Mouse (Mus musculus) bone marrow, adult 2 months (tissue): ENCODE measurements around the gene 1700037H04Rik.

ENCODE experiments used
- CTCF ChIP-seq: fragments of 200-500 bp; IDR thresholded peaks from 2 replicates; pipeline ENCODE4 v1.5.1; 2011; ENCODE audit warnings: low read length, control low read depth; ENCODE audit not compliant: control insufficient read depth, insufficient read depth
- POLR2A ChIP-seq: fragments of 200-500 bp; IDR thresholded peaks from 2 replicates; pipeline ENCODE4 v1.6.1; 2011; ENCODE audit warnings: low read depth, mild to moderate bottlenecking, control low read depth, low read length, borderline replicate concordance; ENCODE audit not compliant: control insufficient read depth

GRCm38 (mm10) chr2:131172322-131172721, 12.4 kb upstream of the 1700037H04Rik start:
- TF ChIP-seq POLR2A (no peak), CTCF (no peak)
